Mouse (Mus musculus) gastrocnemius, postnatal 10 days (tissue): ENCODE data around the gene Pspn. TPM values are rescaled to one million over a fixed set of nuclear protein-coding genes. Genes with fewer than 3 reads are reported as not detected.

Experiments
- DNase-seq: peaks from one replicate; pipeline ENCODE4 v3.0.0; 2021; ENCODE audit warnings: mixed read lengths
- total RNA-seq, 2 experiments: library from RNA; stranded (reverse); gene quantifications; 2 replicates each; pipeline ENCODE4 v1.2.3; 2021

The Pspn gene
- total RNA-seq, 2 experiments from 2014 or later = not detected

DNA sequence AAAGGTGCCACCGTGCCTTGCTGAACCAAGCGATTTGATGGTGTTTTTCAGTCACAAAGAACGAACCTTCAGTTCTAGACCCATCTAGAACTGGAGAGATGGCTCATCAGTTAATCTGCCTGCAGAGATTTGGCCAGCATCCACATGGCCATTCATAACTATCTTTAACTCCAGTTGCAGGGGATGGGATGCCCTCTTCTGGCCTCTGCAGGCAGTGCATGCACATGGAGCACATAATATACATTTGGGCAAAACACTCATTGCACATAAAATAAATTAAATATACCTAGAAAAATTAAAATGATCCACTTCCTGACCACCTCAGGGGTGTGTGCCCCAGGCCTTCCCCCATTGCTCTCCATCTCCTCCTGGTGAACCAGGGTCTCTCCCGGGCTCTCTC is 37.9 kb downstream of the Pspn start:
- no peak for DNase-seq

- no peak for DNase-seq
Measured at GRCm38 (mm10) chr17:56958667-56959066, 41.2 kb downstream of the Pspn start.

- no peak for DNase-seq
Measured at GRCm38 (mm10) chr17:56957763-56958429, 41.9 kb downstream of the Pspn start.

GRCm38 (mm10) chr17:56954871-56955270 is 44.9 kb downstream of the Pspn start:
- no peak for DNase-seq

DNA sequence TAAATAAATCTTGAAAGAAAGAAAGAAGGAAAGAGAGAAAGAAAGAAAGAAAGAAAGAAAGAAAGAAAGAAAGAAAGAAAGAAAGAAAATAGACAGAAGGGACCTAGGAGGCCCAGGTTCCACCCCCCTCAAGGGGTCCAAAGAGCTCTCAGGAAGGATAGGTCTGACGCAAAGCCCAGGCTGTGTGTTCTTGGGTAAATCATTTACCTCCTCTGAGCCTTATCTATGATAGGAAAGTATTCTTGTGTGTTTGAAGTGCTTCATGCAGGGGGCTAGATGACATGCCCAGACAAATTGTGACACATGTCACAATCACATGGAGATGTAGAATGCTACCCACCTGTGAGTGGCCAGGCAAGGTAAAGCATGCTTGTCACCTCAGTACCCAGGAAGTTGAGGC is 47.2 kb downstream of the Pspn start:
- DNase-seq = no peak

GRCm38 (mm10) chr17:56950915-56951314 is 48.9 kb downstream of the Pspn start:
- DNase-seq = peak; percentile 66

Other genes with a start within 250 kb of the Pspn start
- gene Nrtn, start 242.5 kb downstream of the Pspn start, total RNA-seq = 1 to 10 TPM in 1 of 2 experiments, under 1 TPM in 1; 0.95 to 1.4 TPM
- gene Dus3l, start 235.3 kb downstream of the Pspn start, total RNA-seq = 10 to 100 TPM; 17.3 to 21.1 TPM
- under 1 TPM; 0.19 to 0.20 TPM for gene Prr22, start 229.8 kb downstream of the Pspn start, total RNA-seq
- 1 to 10 TPM; 2.6 to 5.5 TPM for gene Rfx2, start 169.0 kb downstream of the Pspn start, total RNA-seq
- gene Acsbg2, start 125.6 kb downstream of the Pspn start, total RNA-seq = not detected
- under 1 TPM in 1 of 2 experiments, not detected in 1; 0.11 TPM for gene 1700061G19Rik, start 124.5 kb downstream of the Pspn start, total RNA-seq
- gene Mllt1, start 64.6 kb downstream of the Pspn start, total RNA-seq = 10 to 100 TPM; 15.5 to 23.1 TPM
- gene Acer1, start 17.9 kb downstream of the Pspn start, total RNA-seq = not detected
- 10 to 100 TPM; 32.7 to 34.9 TPM for gene Clpp, start 9.7 kb downstream of the Pspn start, total RNA-seq
- 10 to 100 TPM; 29.5 to 33.5 TPM for gene Alkbh7, start 2.7 kb downstream of the Pspn start, total RNA-seq
- 10 to 100 TPM; 24.3 to 28.0 TPM for gene Gtf2f1, start 11.3 kb upstream of the Pspn start, total RNA-seq
- not detected for gene Gm17949, start 11.5 kb upstream of the Pspn start, total RNA-seq
- 10 to 100 TPM; 47.0 to 57.4 TPM for gene Khsrp, start 31.5 kb upstream of the Pspn start, total RNA-seq
- not detected for gene Slc25a41, start 41.6 kb upstream of the Pspn start, total RNA-seq
- under 1 TPM; 0.54 to 0.81 TPM for gene Crb3, start 59.1 kb upstream of the Pspn start, total RNA-seq
- 10 to 100 TPM; 42.1 to 50.9 TPM for gene Slc25a23, start 59.8 kb upstream of the Pspn start, total RNA-seq
- gene Dennd1c, start 78.5 kb upstream of the Pspn start, total RNA-seq = under 1 TPM; 0.52 to 0.79 TPM
- gene Tubb4a, start 87.8 kb upstream of the Pspn start, total RNA-seq = 1 to 10 TPM; 4.2 to 4.6 TPM
- gene Tnfsf9, start 105.3 kb upstream of the Pspn start, total RNA-seq = under 1 TPM; 0.42 to 0.95 TPM
- not detected for gene Cd70, start 149.8 kb upstream of the Pspn start, total RNA-seq
- under 1 TPM in 1 of 2 experiments, not detected in 1; 0.14 TPM for gene Tnfsf14, start 194.2 kb upstream of the Pspn start, total RNA-seq
- 1 to 10 TPM; 1.6 to 3.5 TPM for gene C3, start 228.1 kb upstream of the Pspn start, total RNA-seq
- gene Gpr108, start 248.4 kb upstream of the Pspn start, total RNA-seq = 10 to 100 TPM; 22.0 to 23.8 TPM
- gene Trip10, start 249.4 kb upstream of the Pspn start, total RNA-seq = 10 to 100 TPM; 69.1 to 74.4 TPM